Mouse (Mus musculus): ENCODE results near the gene Olfr1180. TPM values are rescaled to one million over a fixed set of nuclear protein-coding genes. Genes with fewer than 3 reads are reported as not detected.
"Not testable (repeated sequence)": the region's sequence is repeated elsewhere in the genome, so short reads cannot be mapped to it uniquely, and the experiment has no call there.

Olfr1180 gene
- polyA plus RNA-seq (2012; rRNA removed), result not detected in 2 replicates

GRCm38 (mm10) chr2:88419051-88419450 is at the start of gene Olfr1180:
Gene Olfr1180 (minus strand): TSS chr2:88419151.
- H3K27ac ChIP-seq (ENCODE audit: insufficient read depth, low read depth, low read length), result no peak within 1 kb of the TSS
- no peaks in the 10 kb centered on the region for H3K36me3 ChIP-seq (ENCODE audit: control insufficient read depth, insufficient read depth, low read length)
- no peaks in the 10 kb centered on the region for H3K4me1 ChIP-seq (ENCODE audit: control insufficient read depth, insufficient read depth, insufficient read length, low read length)
- WGBS, result 70% methylated on average over 2 of the region's 2 CpGs
- TF ChIP-seq CTCF (IDR thresholded peaks at IDR 0.05; ENCODE audit: extremely low read depth, insufficient read length, insufficient replicate concordance, low read depth, low read length), result no peak
- no peak for TF ChIP-seq POLR2A (IDR thresholded peaks at IDR 0.05; ENCODE audit: low read depth, low read length)
- no peak within 1 kb of the TSS for H3K4me3 ChIP-seq (ENCODE audit: low read depth, low read length)
- no peaks in the 10 kb centered on the region for H3K27me3 ChIP-seq (ENCODE audit: control insufficient read depth, insufficient read depth, low read length)

GRCm38 (mm10) chr2:88454567-88454966 is 35.6 kb upstream of the Olfr1180 start, which contains the start of gene Olfr1183:
Gene Olfr1183 (plus strand): TSS chr2:88454867.
- H3K36me3 ChIP-seq (ENCODE audit: control insufficient read depth, insufficient read depth, low read length); H3K27ac ChIP-seq (ENCODE audit: insufficient read depth, low read depth, low read length); H3K27me3 ChIP-seq (ENCODE audit: control insufficient read depth, insufficient read depth, low read length); H3K4me3 ChIP-seq (ENCODE audit: low read depth, low read length); H3K4me1 ChIP-seq (ENCODE audit: control insufficient read depth, insufficient read depth, insufficient read length, low read length): not testable (repeated sequence)
- WGBS, result 81% methylated on average over 1 of the region's 1 CpGs

- Histone ChIP-seq H3K27ac (ENCODE audit: insufficient read depth, low read depth, low read length) (no peak within 1 kb of the TSS), H3K4me3 (ENCODE audit: low read depth, low read length) (no peak within 1 kb of the TSS), H3K36me3 (ENCODE audit: control insufficient read depth, insufficient read depth, low read length) (no peaks in the 10 kb centered on the region), H3K4me1 (ENCODE audit: control insufficient read depth, insufficient read depth, insufficient read length, low read length) (no peaks in the 10 kb centered on the region), H3K27me3 (ENCODE audit: control insufficient read depth, insufficient read depth, low read length) (no peaks in the 10 kb centered on the region)
- TF ChIP-seq CTCF (IDR thresholded peaks at IDR 0.05; ENCODE audit: extremely low read depth, insufficient read length, insufficient replicate concordance, low read depth, low read length) (no peak), POLR2A (IDR thresholded peaks at IDR 0.05; ENCODE audit: low read depth, low read length) (no peak)
- WGBS, result 89% methylated on average over 1 of the region's 1 CpGs
These were observed 30.1 kb upstream of the Olfr1180 start, which contains the start of gene Gm13757 for GRCm38 (mm10) chr2:88449031-88449430. Gene Gm13757 (minus strand): TSS chr2:88449131.

GRCm38 (mm10) chr2:88426071-88426470 is 7.1 kb upstream of the Olfr1180 start, which contains the start of gene Olfr1181:
Gene Olfr1181 (minus strand): TSS chr2:88426171.
- Histone ChIP-seq H3K27me3 (ENCODE audit: control insufficient read depth, insufficient read depth, low read length) (no peaks in the 10 kb centered on the region), H3K4me1 (ENCODE audit: control insufficient read depth, insufficient read depth, insufficient read length, low read length) (no peaks in the 10 kb centered on the region), H3K27ac (ENCODE audit: insufficient read depth, low read depth, low read length) (no peak within 1 kb of the TSS), H3K36me3 (ENCODE audit: control insufficient read depth, insufficient read depth, low read length) (no peaks in the 10 kb centered on the region), H3K4me3 (ENCODE audit: low read depth, low read length) (no peak within 1 kb of the TSS)
- no peak for TF ChIP-seq POLR2A (IDR thresholded peaks at IDR 0.05; ENCODE audit: low read depth, low read length)
- TF ChIP-seq CTCF (IDR thresholded peaks at IDR 0.05; ENCODE audit: extremely low read depth, insufficient read length, insufficient replicate concordance, low read depth, low read length), result no peak
- WGBS, result 88% methylated on average over 1 of the region's 1 CpGs

- 74% methylated on average over 3 of the region's 3 CpGs for WGBS
- Histone ChIP-seq H3K4me1 (ENCODE audit: control insufficient read depth, insufficient read depth, insufficient read length, low read length) (no peaks in the 10 kb centered on the region), H3K36me3 (ENCODE audit: control insufficient read depth, insufficient read depth, low read length) (no peaks in the 10 kb centered on the region), H3K27ac (ENCODE audit: insufficient read depth, low read depth, low read length) (no peak within 1 kb of the TSS), H3K27me3 (ENCODE audit: control insufficient read depth, insufficient read depth, low read length) (no peaks in the 10 kb centered on the region), H3K4me3 (ENCODE audit: low read depth, low read length) (no peak within 1 kb of the TSS)
- no peak for TF ChIP-seq CTCF (IDR thresholded peaks at IDR 0.05; ENCODE audit: extremely low read depth, insufficient read length, insufficient replicate concordance, low read depth, low read length)
- no peak for TF ChIP-seq POLR2A (IDR thresholded peaks at IDR 0.05; ENCODE audit: low read depth, low read length)
These were observed 12.6 kb downstream of the Olfr1180 start, which contains the start of gene Olfr1179 for GRCm38 (mm10) chr2:88406353-88406752. Gene Olfr1179 (minus strand): TSS chr2:88406453.

GRCm38 (mm10) chr2:88386762-88387161 is 32.2 kb downstream of the Olfr1180 start, which contains the start of gene Olfr1178:
Gene Olfr1178 (plus strand): TSS chr2:88387062.
- Histone ChIP-seq H3K27ac (ENCODE audit: insufficient read depth, low read depth, low read length) (no peak within 1 kb of the TSS), H3K4me3 (ENCODE audit: low read depth, low read length) (no peak within 1 kb of the TSS), H3K27me3 (ENCODE audit: control insufficient read depth, insufficient read depth, low read length) (no peaks in the 10 kb centered on the region), H3K36me3 (ENCODE audit: control insufficient read depth, insufficient read depth, low read length) (no peaks in the 10 kb centered on the region), H3K4me1 (ENCODE audit: control insufficient read depth, insufficient read depth, insufficient read length, low read length) (no peaks in the 10 kb centered on the region)
- TF ChIP-seq CTCF (IDR thresholded peaks at IDR 0.05; ENCODE audit: extremely low read depth, insufficient read length, insufficient replicate concordance, low read depth, low read length) (no peak), POLR2A (IDR thresholded peaks at IDR 0.05; ENCODE audit: low read depth, low read length) (no peak)
- WGBS, result 75% methylated on average over 1 of the region's 1 CpGs

Other genes with a start within 250 kb of the Olfr1180 start
- not detected in 2 replicates for gene Olfr1168, start 237.3 kb downstream of the Olfr1180 start, polyA plus RNA-seq (2012; rRNA removed)
- gene Olfr1170, start 190.8 kb downstream of the Olfr1180 start, polyA plus RNA-seq (2012; rRNA removed), result not detected in 2 replicates
- gene Olfr1173, start 139.3 kb downstream of the Olfr1180 start, polyA plus RNA-seq (2012; rRNA removed), result not detected in 2 replicates
- not detected in 2 replicates for gene Olfr1174-ps, start 104.0 kb downstream of the Olfr1180 start, polyA plus RNA-seq (2012; rRNA removed)
- gene Olfr1175-ps, start 91.9 kb downstream of the Olfr1180 start, polyA plus RNA-seq (2012; rRNA removed), result not detected in 2 replicates
- not detected in 2 replicates for gene Olfr1176, start 82.4 kb downstream of the Olfr1180 start, polyA plus RNA-seq (2012; rRNA removed)
- not detected in 2 replicates for gene Olfr1177-ps, start 72.7 kb downstream of the Olfr1180 start, polyA plus RNA-seq (2012; rRNA removed)
- gene Olfr1178, start 32.1 kb downstream of the Olfr1180 start, polyA plus RNA-seq (2012; rRNA removed), result not detected in 2 replicates
- gene Olfr1179, start 12.7 kb downstream of the Olfr1180 start, polyA plus RNA-seq (2012; rRNA removed), result not detected in 2 replicates
- not detected in 2 replicates for gene Olfr1181, start 7.0 kb upstream of the Olfr1180 start, polyA plus RNA-seq (2012; rRNA removed)
- not detected in 2 replicates for gene Gm13757, start 30.0 kb upstream of the Olfr1180 start, polyA plus RNA-seq (2012; rRNA removed)
- gene Olfr1183, start 35.7 kb upstream of the Olfr1180 start, polyA plus RNA-seq (2012; rRNA removed), result not detected in 2 replicates
- not detected in 2 replicates for gene Olfr1184, start 64.4 kb upstream of the Olfr1180 start, polyA plus RNA-seq (2012; rRNA removed)
- not detected in 2 replicates for gene Olfr1185-ps1, start 74.2 kb upstream of the Olfr1180 start, polyA plus RNA-seq (2012; rRNA removed)
- gene Olfr1186, start 99.4 kb upstream of the Olfr1180 start, polyA plus RNA-seq (2012; rRNA removed), result not detected in 2 replicates
- not detected in 2 replicates for gene Olfr1188, start 137.8 kb upstream of the Olfr1180 start, polyA plus RNA-seq (2012; rRNA removed)
- gene Olfr1189, start 167.3 kb upstream of the Olfr1180 start, polyA plus RNA-seq (2012; rRNA removed), result not detected in 2 replicates
- not detected in 2 replicates for gene Olfr1191-ps1, start 221.4 kb upstream of the Olfr1180 start, polyA plus RNA-seq (2012; rRNA removed)
- gene Olfr1192-ps1, start 229.4 kb upstream of the Olfr1180 start, polyA plus RNA-seq (2012; rRNA removed), result not detected in 2 replicates

All from small intestine, adult 2 months (tissue).